Mouse (Mus musculus) CH12.LX (cell line): Measurements from ENCODE around the gene Gm17949. TPM values are rescaled to one million over a fixed set of nuclear protein-coding genes. Genes with fewer than 3 reads are reported as not detected.

Experiments
- DNase-seq: peaks from one replicate; pipeline ENCODE4 v3.0.0-alpha.2; 2013; ENCODE audit errors: extremely low read depth
- H3K27ac ChIP-seq: 2 replicates; pipeline ENCODE4 v1.5.1; 2012; ENCODE audit warnings: low read depth, mild to moderate bottlenecking, control low read depth, moderate library complexity; ENCODE audit not compliant: insufficient read depth
- H3K27me3 ChIP-seq: replicated peaks from 2 replicates; pipeline ENCODE3; 2012; ENCODE audit warnings: inconsistent platforms
- H3K36me3 ChIP-seq, 2 experiments: replicated peaks in 1 of 2; 2 replicates each; pipeline versions ENCODE3 to v1.6.1; 2012; ENCODE audit warnings: inconsistent platforms in 1 of 2, low read length in 1 of 2, mild to moderate bottlenecking in 1 of 2, mixed read lengths in 1 of 2, moderate library complexity in 1 of 2; ENCODE audit not compliant: control insufficient read depth in 1 of 2, insufficient read depth in 1 of 2
- H3K4me1 ChIP-seq, 2 experiments: 2 replicates each; pipeline ENCODE4 v1.6.1; 2012; ENCODE audit warnings: inconsistent platforms in 1 of 2, moderate library complexity in 1 of 2; ENCODE audit not compliant: insufficient read depth in 2 of 2, control insufficient read depth in 1 of 2
- H3K4me2 ChIP-seq: 2 replicates; pipeline ENCODE4 v1.6.1; 2012; ENCODE audit warnings: low read depth, mild to moderate bottlenecking, control low read depth; ENCODE audit not compliant: poor library complexity, insufficient read depth, severe bottlenecking
- H3K4me3 ChIP-seq, 3 experiments: fragments of 150-350 bp in 1 of 3; sonication (generic) in 1 of 3; replicated peaks in 1 of 3; 2 replicates each; pipeline versions ENCODE3 to v1.5.1; 2011 to 2012; ENCODE audit warnings: low read depth in 2 of 3, low read length in 2 of 3, mild to moderate bottlenecking in 2 of 3, moderate library complexity in 2 of 3, control low read depth in 1 of 3, improper control_type of control experiment in 1 of 3, inconsistent platforms in 1 of 3, mixed read lengths in 1 of 3; ENCODE audit not compliant: poor library complexity in 1 of 3
- H3K79me2 ChIP-seq: replicated peaks from 2 replicates; pipeline ENCODE4 v1.6.1; 2012; ENCODE audit warnings: mild to moderate bottlenecking, moderate library complexity; ENCODE audit not compliant: control insufficient read depth, poor library complexity, insufficient read depth, severe bottlenecking; ENCODE audit errors: extremely low read depth
- H3K9ac ChIP-seq: 2 replicates; pipeline ENCODE4 v1.6.1; 2012; ENCODE audit warnings: low read depth, mild to moderate bottlenecking, control low read depth, moderate library complexity; ENCODE audit not compliant: insufficient read depth
- H3K9me3 ChIP-seq: replicated peaks from 2 replicates; pipeline ENCODE3; 2012; ENCODE audit warnings: low read length, inconsistent platforms, mixed read lengths
- CTCF ChIP-seq, 2 experiments: IDR thresholded peaks in 1 of 2; conservative IDR thresholded peaks in 1 of 2; 2 replicates each; pipeline ENCODE4 v1.5.1; 2011 to 2012; ENCODE audit warnings: low read depth in 2 of 2, low read length in 2 of 2, improper control_type of control experiment in 1 of 2, inconsistent platforms in 1 of 2, mild to moderate bottlenecking in 1 of 2, moderate library complexity in 1 of 2
- E2F4 ChIP-seq: IDR thresholded peaks from 2 replicates; pipeline ENCODE4 v1.6.1; 2011; ENCODE audit warnings: low read depth, low read length, improper control_type of control experiment; ENCODE audit not compliant: insufficient replicate concordance
- EP300 ChIP-seq: IDR thresholded peaks from 2 replicates; pipeline ENCODE4 v1.6.1; 2011; ENCODE audit warnings: low read length, improper control_type of control experiment
- ETS1 ChIP-seq: conservative IDR thresholded peaks from 2 replicates; pipeline ENCODE4 v1.6.1; 2012; ENCODE audit warnings: low read depth, mild to moderate bottlenecking, inconsistent platforms, low read length, improper control_type of control experiment, moderate library complexity
- JUN ChIP-seq: IDR thresholded peaks from 2 replicates; pipeline ENCODE4 v1.6.1; 2011; ENCODE audit warnings: low read depth, mild to moderate bottlenecking, low read length, improper control_type of control experiment, moderate library complexity; ENCODE audit not compliant: insufficient read depth
- JUND ChIP-seq: conservative IDR thresholded peaks from 2 replicates; pipeline ENCODE4 v1.6.1; 2011; ENCODE audit warnings: low read depth, low read length, improper control_type of control experiment
- KAT2A ChIP-seq: IDR thresholded peaks from 2 replicates; pipeline ENCODE4 v1.6.1; 2012; ENCODE audit warnings: low read length, improper control_type of control experiment, inconsistent platforms; ENCODE audit not compliant: insufficient replicate concordance
- MAZ ChIP-seq: IDR thresholded peaks from 2 replicates; pipeline ENCODE4 v1.6.1; 2012; ENCODE audit warnings: low read depth, mild to moderate bottlenecking, inconsistent platforms, low read length, improper control_type of control experiment, moderate library complexity
- MYC ChIP-seq: IDR thresholded peaks from 2 replicates; pipeline ENCODE4 v1.6.1; 2011; ENCODE audit warnings: low read depth, mild to moderate bottlenecking, improper control_type of control experiment, low read length
- NRF1 ChIP-seq: IDR thresholded peaks from 2 replicates; pipeline ENCODE4 v1.6.1; 2014; ENCODE audit warnings: low read depth, mild to moderate bottlenecking, inconsistent platforms, low read length, improper control_type of control experiment, moderate library complexity
- RAD21 ChIP-seq: IDR thresholded peaks from 2 replicates; pipeline ENCODE4 v1.6.1; 2011; ENCODE audit warnings: low read depth, mild to moderate bottlenecking, low read length, improper control_type of control experiment, moderate library complexity
- SIN3A ChIP-seq: IDR thresholded peaks from 2 replicates; pipeline ENCODE4 v1.6.1; 2012; ENCODE audit warnings: low read length, improper control_type of control experiment, inconsistent platforms
- UBTF ChIP-seq: IDR thresholded peaks from 2 replicates; pipeline ENCODE4 v1.6.1; 2012; ENCODE audit warnings: low read depth, mild to moderate bottlenecking, inconsistent platforms, low read length, improper control_type of control experiment, moderate library complexity
- USF1 ChIP-seq: IDR thresholded peaks from 2 replicates; pipeline ENCODE4 v1.6.1; 2014; ENCODE audit warnings: low read depth, mild to moderate bottlenecking, inconsistent platforms, low read length, improper control_type of control experiment
- USF2 ChIP-seq: conservative IDR thresholded peaks from 2 replicates; pipeline ENCODE4 v1.6.1; 2011; ENCODE audit warnings: low read depth, low read length, improper control_type of control experiment
- ZKSCAN1 ChIP-seq: IDR thresholded peaks from 2 replicates; pipeline ENCODE4 v1.6.1; 2012; ENCODE audit warnings: low read depth, inconsistent platforms, low read length, improper control_type of control experiment, borderline replicate concordance
- ZMIZ1 ChIP-seq: IDR thresholded peaks from 2 replicates; pipeline ENCODE4 v1.6.1; 2012; ENCODE audit warnings: low read depth, mild to moderate bottlenecking, inconsistent platforms, low read length, improper control_type of control experiment
- ZNF384 ChIP-seq: IDR thresholded peaks from 2 replicates; pipeline ENCODE4 v1.6.1; 2012; ENCODE audit warnings: low read depth, low read length, improper control_type of control experiment, inconsistent platforms
- dilution Hi-C: fragments of 300-500 bp; cut with MboI; formaldehyde crosslinking; loops from 2 replicates; pipeline ENCODE4 v1.14.3; 2020; ENCODE audit warnings: low sequenced_read_pairs; ENCODE audit not compliant: extremely low pct_unique_long_range_greater_than_20kb, extremely low pct_ligation_motif_present
- in situ Hi-C: fragments of 300-500 bp; cut with MboI; formaldehyde crosslinking; loops from 3 replicates; pipeline ENCODE4 v1.14.3; 2019; ENCODE audit warnings: low sequenced_read_pairs, low pct_ligation_motif_present, low pct_unique_long_range_greater_than_20kb, mixed read lengths
- polyA plus RNA-seq: library from polyadenylated mRNA; unstranded; fragments of >175 nt; gene quantifications from 2 replicates; pipeline ENCODE4 v1.2.1, GENCODE M21; 2012; ENCODE audit warnings: low read depth; ENCODE audit not compliant: insufficient read length
- total RNA-seq, 2 experiments: library from RNA; depleted of rRNA; stranded (reverse); fragments of 300-350 nt in 1 of 2; fragments of >200 nt in 1 of 2; gene quantifications; 2 replicates each; pipeline ENCODE4 v1.2.3; 2012 to 2014

The Gm17949 gene
- total and polyA plus RNA-seq, 3 experiments: not detected

- peaks cover 9 to 22% of the 10 kb centered on the region in 2 experiments for H3K4me1 ChIP-seq
- no peaks in the 10 kb centered on the region for H3K79me2 ChIP-seq
- peaks cover 8 to 34% of the 10 kb centered on the region in 2 experiments for H3K36me3 ChIP-seq
- no peak overlapping the region for H3K4me3 ChIP-seq
- DNase-seq: no peak
- no peaks in the 10 kb centered on the region for H3K9me3 ChIP-seq
- no peak overlapping the region for H3K4me2 ChIP-seq
- H3K27me3 ChIP-seq: no peaks in the 10 kb centered on the region
- no peak overlapping the region for H3K27ac ChIP-seq
- dilution Hi-C loops: no loop called here
- no peak for TF ChIP-seq CTCF (conservative IDR thresholded peaks at IDR 0.05 in 1 of 2, IDR thresholded peaks at IDR 0.05 in 1 of 2; ENCODE audit: low read depth in 2 of 2, low read length in 2 of 2)
- no peak for TF ChIP-seq ZNF384
- TF ChIP-seq ETS1: no peak
- no peak for TF ChIP-seq RAD21
- TF ChIP-seq JUND: no peak
- TF ChIP-seq MYC: no peak
- no peak for TF ChIP-seq EP300
- TF ChIP-seq, all 38 proteins: peak for 0
- in situ Hi-C loops: no loop called here
- H3K9ac ChIP-seq: no peak overlapping the region
Measured at GRCm38 (mm10) chr17:57062548-57062947, 51.3 kb downstream of the Gm17949 start.

- H3K4me2 ChIP-seq: no peak overlapping the region
- H3K9me3 ChIP-seq: no peaks in the 10 kb centered on the region
- no peaks in the 10 kb centered on the region for H3K79me2 ChIP-seq
- in situ Hi-C loops: no loop called here
- no peak overlapping the region for H3K9ac ChIP-seq
- dilution Hi-C loops: no loop called here
- H3K27me3 ChIP-seq: no peaks in the 10 kb centered on the region
- no peak overlapping the region for H3K27ac ChIP-seq
- no peak overlapping the region for H3K4me3 ChIP-seq
- TF ChIP-seq ZKSCAN1 (no peak), ZMIZ1 (no peak), E2F4 (no peak), USF2 (no peak), JUN (no peak), NRF1 (no peak), USF1 (no peak), MYC (no peak), UBTF (no peak), EP300 (no peak), MAZ (no peak), JUND (no peak), CTCF (conservative IDR thresholded peaks at IDR 0.05 in 1 of 2, IDR thresholded peaks at IDR 0.05 in 1 of 2; ENCODE audit: low read depth in 2 of 2, low read length in 2 of 2) (no peak), ZNF384 (no peak), KAT2A (no peak), SIN3A (no peak)
- peaks cover 8 to 39% of the 10 kb centered on the region in 2 experiments for H3K36me3 ChIP-seq
- no peak for DNase-seq
- peaks cover 6 to 17% of the 10 kb centered on the region in 2 experiments for H3K4me1 ChIP-seq
Measured at GRCm38 (mm10) chr17:57063031-57063430, 51.8 kb downstream of the Gm17949 start.
